Mouse (Mus musculus) right cerebral cortex, adult 2 months (tissue): Measurements from ENCODE around the gene Zfp524.

ENCODE experiments used
- DNase-seq, 2 experiments: peaks; one replicate each; pipeline ENCODE4 v3.0.0; 2021 to 2022; ENCODE audit warnings: low spot score in 2 of 2

Zfp524 gene

GRCm38 (mm10) chr7:5051193-5052192 is 37.3 kb downstream of the Zfp524 start, which contains the start of gene Zfp580:
TSS of gene Zfp580 (plus strand) at chr7:5051538.
- peak; percentile 70 to 76 for DNase-seq

GRCm38 (mm10) chr7:5052438-5052837 is 38.2 kb downstream of the Zfp524 start:
- no peak for DNase-seq

DNA sequence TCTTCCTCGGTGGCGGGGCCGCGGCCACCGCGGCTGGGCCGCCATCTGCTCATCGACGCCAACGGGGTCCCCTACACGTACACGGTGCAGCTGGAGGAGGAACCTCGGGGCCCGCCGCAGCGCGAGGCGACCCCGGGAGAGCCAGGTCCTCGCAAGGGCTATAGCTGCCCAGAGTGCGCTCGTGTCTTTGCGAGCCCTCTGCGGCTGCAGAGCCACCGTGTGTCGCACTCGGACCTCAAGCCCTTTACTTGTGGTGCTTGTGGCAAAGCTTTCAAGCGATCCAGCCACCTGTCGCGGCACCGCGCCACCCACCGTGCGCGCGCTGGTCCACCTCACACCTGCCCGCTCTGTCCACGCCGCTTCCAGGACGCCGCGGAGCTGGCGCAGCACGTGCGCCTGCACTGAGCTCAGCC is 38.7 kb downstream of the Zfp524 start:
- DNase-seq: no peak

GRCm38 (mm10) chr7:5053456-5054179 is 39.4 kb downstream of the Zfp524 start:
- DNase-seq: peak in 1 of 2 experiments; percentile 51

GRCm38 (mm10) chr7:5056651-5057263 is 42.5 kb downstream of the Zfp524 start:
- peak; percentile 57 to 64 for DNase-seq

- DNase-seq: no peak
Measured at GRCm38 (mm10) chr7:5057381-5057780, 43.2 kb downstream of the Zfp524 start.

- DNase-seq: no peak
Measured at GRCm38 (mm10) chr7:5057804-5058203, 43.6 kb downstream of the Zfp524 start.

GRCm38 (mm10) chr7:5058631-5059030 is 44.4 kb downstream of the Zfp524 start:
- DNase-seq: no peak

GRCm38 (mm10) chr7:5059421-5059820 is 45.2 kb downstream of the Zfp524 start:
- DNase-seq: no peak

- peak; percentile 77 to 80 for DNase-seq
Measured at GRCm38 (mm10) chr7:5060239-5060731, 46.1 kb downstream of the Zfp524 start.

DNA sequence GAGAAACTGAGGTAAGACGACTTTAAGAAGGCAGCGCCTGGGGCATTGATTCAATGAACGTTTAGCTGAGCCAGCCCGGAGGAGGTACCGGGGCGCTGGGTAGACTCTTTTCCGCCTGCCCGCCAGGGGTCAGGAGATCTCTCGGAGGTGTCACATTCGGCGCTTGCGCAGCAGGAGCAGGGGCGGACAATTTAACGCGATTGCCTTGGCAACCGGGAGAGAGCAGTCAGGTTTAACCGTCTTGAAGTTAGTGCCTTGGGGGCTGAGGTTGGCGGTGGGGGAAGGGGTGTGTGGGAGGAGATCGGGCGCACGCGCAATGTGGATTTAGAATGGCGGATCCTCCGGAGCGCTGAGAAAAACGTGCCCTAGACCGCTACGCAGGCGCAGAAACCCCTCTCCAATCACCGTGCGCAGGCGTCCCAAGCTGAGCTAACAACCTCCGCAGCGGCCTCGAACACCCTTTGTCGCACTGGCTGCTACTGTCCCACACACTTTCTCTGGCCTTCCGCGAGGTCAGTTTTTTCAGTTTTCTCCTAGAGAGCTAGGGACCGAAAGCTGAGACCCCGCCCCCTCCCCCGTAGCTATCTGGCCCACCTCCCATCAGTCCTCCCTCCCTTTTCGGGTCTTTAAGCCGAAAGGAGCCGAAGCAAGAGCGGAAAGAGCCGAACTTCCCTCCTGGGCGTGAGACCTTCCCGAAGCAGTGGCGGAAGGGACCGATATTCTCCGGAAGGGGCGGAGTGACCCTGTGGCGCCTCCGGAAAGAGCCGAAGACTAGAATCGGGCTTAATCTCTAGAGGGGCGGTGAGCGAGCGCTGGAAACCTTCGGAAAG is 46.9 kb downstream of the Zfp524 start:
- DNase-seq: peak; percentile 99 to 100

GRCm38 (mm10) chr7:5061774-5062359 is 47.7 kb downstream of the Zfp524 start, which contains the start of gene U2af2:
TSS of gene U2af2 (plus strand) at chr7:5062143.
- peak; percentile 86 to 93 for DNase-seq

- peak; percentile 53 to 78 for DNase-seq
Measured at GRCm38 (mm10) chr7:5062360-5063001, 48.3 kb downstream of the Zfp524 start.

- no peak for DNase-seq
Measured at GRCm38 (mm10) chr7:5064886-5065285, 50.7 kb downstream of the Zfp524 start.
